Mouse (Mus musculus) heart, embryonic 10.5 days (tissue): ENCODE data around the gene H2afy2. TPM values are rescaled to one million over a fixed set of nuclear protein-coding genes. Genes with fewer than 3 reads are reported as not detected.

ENCODE experiments used
- DNase-seq: peaks from one replicate; pipeline ENCODE4 v3.0.0-alpha.2; 2017; ENCODE audit warnings: low spot score
- H3K27ac ChIP-seq: fragments of 300-500 bp; sonication (generic); 2 replicates; pipeline ENCODE4 v1.5.1; 2016; ENCODE audit warnings: mild to moderate bottlenecking
- H3K27me3 ChIP-seq: fragments of 300-500 bp; sonication (generic); 2 replicates; pipeline ENCODE4 v1.6.1; 2016; ENCODE audit warnings: mild to moderate bottlenecking; ENCODE audit not compliant: poor library complexity, insufficient read depth, severe bottlenecking
- H3K36me3 ChIP-seq: fragments of 300-500 bp; sonication (generic); 2 replicates; pipeline ENCODE4 v1.6.1; 2016; ENCODE audit warnings: mild to moderate bottlenecking, moderate library complexity
- H3K4me1 ChIP-seq: fragments of 300-500 bp; sonication (generic); 2 replicates; pipeline ENCODE4 v1.6.1; 2016; ENCODE audit warnings: mild to moderate bottlenecking
- H3K4me3 ChIP-seq: fragments of 300-500 bp; sonication (generic); 2 replicates; pipeline ENCODE4 v1.5.1; 2016; ENCODE audit warnings: mild to moderate bottlenecking, moderate library complexity
- H3K9me3 ChIP-seq: fragments of 300-500 bp; sonication (generic); 2 replicates; pipeline ENCODE4 v1.6.1; 2016; ENCODE audit warnings: mild to moderate bottlenecking, moderate library complexity
- WGBS: fragments of 180-500 bp; shearing (Covaris S2); methylation state at CpG from one replicate; pipeline ENCODE4 v1.1.7; 2016; 5-methylcytosine and 5-hydroxymethylcytosine counted together
- polyA plus RNA-seq: library from polyadenylated mRNA; unstranded; fragments of >200 nt; fragmentation: Nextera tagmentation; extraction: Ambion mirVana; gene quantifications from 2 replicates; pipeline ENCODE4 v1.2.1, GENCODE M21; 2016

Gene H2afy2
- 80.4 and 148 TPM in 2 replicates for polyA plus RNA-seq

DNA sequence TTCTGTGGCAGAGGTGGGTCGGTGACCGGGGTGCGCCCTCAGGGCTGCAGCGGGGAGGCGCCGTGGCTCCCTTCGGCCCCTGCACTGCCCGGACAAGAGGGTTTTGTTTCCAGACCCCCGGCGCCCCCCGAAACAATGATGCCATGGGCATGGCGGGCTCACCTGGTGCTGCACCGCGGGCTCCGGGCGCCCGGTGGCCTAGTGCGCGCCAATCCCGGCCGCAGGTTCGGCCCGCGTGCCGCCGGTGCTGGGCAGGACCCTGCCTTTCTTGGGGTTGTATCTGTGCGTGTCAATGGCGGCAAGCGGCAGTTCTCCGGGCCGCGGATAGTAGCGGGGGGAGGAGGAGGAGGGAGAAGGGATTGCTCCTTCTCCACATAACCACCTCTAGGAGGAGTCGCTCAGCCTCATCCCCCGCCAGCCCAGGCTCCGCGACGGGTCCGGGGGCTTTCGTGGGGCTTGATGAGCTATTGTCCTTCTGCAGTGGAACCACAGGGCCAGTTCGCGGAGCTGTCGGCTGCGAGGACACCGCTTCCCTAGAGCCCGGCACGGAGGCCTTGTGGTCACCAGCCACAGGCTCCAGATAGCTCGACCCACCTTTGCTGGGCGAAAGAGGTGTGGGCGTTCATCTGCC is at the start of gene H2afy2:
H2afy2 (minus strand) TSS at position 527 of the 631 bp plus-strand sequence.
- Histone ChIP-seq H3K9me3 (no peaks in the 10 kb centered on the region), H3K36me3 (no peaks in the 10 kb centered on the region), H3K4me3 (peak within 1 kb of the TSS; percentile 99), H3K27me3 (no peaks in the 10 kb centered on the region; the same call in 1 of the 2 replicates), H3K4me1 (peaks cover 11% of the 10 kb centered on the region; the same call in 1 of the 2 replicates), H3K27ac (peak within 1 kb of the TSS; percentile 99)
- peak; percentile 90 for DNase-seq
- 0% methylated on average over 50 of the region's 50 CpGs for WGBS

DNA sequence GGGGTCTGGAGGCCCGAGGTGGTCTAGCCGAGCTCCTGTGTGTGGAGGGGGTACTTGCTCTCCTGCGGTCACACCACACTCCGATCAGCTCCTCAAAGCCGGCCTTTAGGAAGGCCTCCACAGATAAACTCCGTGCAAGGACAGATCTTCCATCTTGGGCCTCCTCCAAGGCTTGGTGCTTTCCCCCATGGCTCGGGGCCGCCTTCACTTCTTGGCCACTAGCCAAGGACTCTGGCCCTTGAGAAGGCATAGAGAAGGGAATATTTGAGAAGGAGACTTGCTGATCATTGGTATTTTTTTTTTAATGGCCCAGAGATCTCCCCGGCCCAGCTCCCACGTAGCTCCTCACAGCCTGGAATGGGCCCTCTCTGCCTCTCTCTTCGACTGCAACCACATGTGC is 48.8 kb upstream of the H2afy2 start:
- no peak for DNase-seq

DNA sequence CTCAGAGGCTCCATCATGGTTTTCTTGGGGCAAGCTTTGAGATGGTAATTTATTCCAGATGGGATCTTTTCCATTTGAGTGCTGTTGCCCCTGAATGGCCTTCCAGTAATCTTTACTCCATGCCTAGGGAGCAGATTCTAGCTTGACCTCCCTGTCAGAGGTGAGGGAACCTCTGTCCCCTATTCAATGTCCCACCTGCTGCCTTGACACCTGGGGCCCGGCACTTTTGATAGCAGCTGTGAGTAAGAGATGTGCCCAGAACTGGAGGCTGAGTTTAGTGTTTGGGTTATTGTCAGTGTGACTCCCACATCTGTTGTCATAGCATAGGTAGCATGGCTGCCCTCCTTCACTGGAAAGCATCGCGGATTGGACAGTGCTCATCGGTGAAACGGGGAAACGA is 47.8 kb upstream of the H2afy2 start:
- 87% methylated on average over 6 of the region's 6 CpGs for WGBS
- Histone ChIP-seq H3K4me3 (no peak overlapping the region), H3K27me3 (no peaks in the 10 kb centered on the region), H3K36me3 (no peaks in the 10 kb centered on the region; the same call in 1 of the 2 replicates), H3K27ac (no peak overlapping the region), H3K4me1 (peaks cover 19% of the 10 kb centered on the region), H3K9me3 (no peaks in the 10 kb centered on the region)
- no peak for DNase-seq

More for the DNA sequence above, 48.8 kb upstream of the H2afy2 start:
- Histone ChIP-seq H3K27me3 (no peaks in the 10 kb centered on the region), H3K36me3 (no peaks in the 10 kb centered on the region; the same call in 1 of the 2 replicates), H3K4me1 (peaks cover 9% of the 10 kb centered on the region), H3K9me3 (no peaks in the 10 kb centered on the region), H3K27ac (no peak overlapping the region), H3K4me3 (no peak overlapping the region)
- WGBS = 82% methylated on average over 11 of the region's 11 CpGs

DNA sequence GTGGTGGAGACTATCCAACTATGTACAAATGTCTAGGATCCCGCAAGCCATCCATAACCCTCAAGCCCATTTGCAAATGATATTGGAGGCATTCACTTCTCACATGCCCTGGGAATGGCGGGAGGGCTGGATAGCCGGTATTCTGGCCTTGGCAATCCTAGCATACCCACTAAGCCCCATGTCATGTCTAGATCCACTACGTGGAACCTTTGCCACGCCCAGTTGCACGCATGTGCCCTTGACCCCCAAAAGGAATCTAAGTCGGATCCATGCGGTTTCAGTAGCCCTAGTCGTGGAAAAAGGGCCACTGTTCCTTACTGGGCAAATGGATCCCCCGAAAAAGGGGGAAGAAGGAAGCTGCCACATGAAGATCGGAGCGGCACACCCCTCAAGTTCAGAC is 47.3 kb upstream of the H2afy2 start:
- Histone ChIP-seq H3K4me1 (peaks cover 24% of the 10 kb centered on the region), H3K27ac (no peak overlapping the region), H3K27me3 (no peaks in the 10 kb centered on the region), H3K36me3 (no peaks in the 10 kb centered on the region; the same call in 1 of the 2 replicates), H3K9me3 (no peaks in the 10 kb centered on the region), H3K4me3 (no peak overlapping the region)
- DNase-seq = no peak
- 66% methylated on average over 12 of the region's 12 CpGs for WGBS

GRCm38 (mm10) chr10:61830817-61831216 is 46.9 kb upstream of the H2afy2 start:
- Histone ChIP-seq H3K27ac (no peak overlapping the region), H3K27me3 (no peaks in the 10 kb centered on the region), H3K4me3 (no peak overlapping the region), H3K36me3 (no peaks in the 10 kb centered on the region; the same call in 1 of the 2 replicates), H3K9me3 (no peaks in the 10 kb centered on the region), H3K4me1 (peaks cover 28% of the 10 kb centered on the region)
- DNase-seq = no peak
- 41% methylated on average over 9 of the region's 9 CpGs for WGBS

DNA sequence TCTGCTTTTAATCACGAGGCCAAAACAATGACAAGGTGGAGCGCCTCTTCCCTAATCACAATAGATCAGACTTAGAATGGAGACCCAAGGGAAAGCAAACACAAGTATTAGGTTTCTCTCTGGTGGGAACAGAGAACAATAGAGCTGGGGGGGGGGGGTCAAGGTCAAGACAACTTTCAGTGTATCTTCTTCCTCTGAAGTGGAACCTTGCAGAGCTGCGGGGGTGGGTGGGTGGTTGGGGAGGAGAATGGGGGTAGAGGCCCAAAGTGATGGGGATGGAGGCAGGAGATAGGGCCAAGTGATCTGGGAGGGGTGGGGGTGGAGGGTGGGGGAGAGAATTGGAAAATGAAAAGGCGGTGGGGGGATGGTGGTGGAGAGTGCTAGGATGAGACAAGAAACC is 45.1 kb upstream of the H2afy2 start:
- Histone ChIP-seq H3K4me1 (peaks cover 30% of the 10 kb centered on the region), H3K27me3 (no peaks in the 10 kb centered on the region), H3K27ac (no peak overlapping the region), H3K9me3 (no peaks in the 10 kb centered on the region), H3K36me3 (no peaks in the 10 kb centered on the region), H3K4me3 (no peak overlapping the region)
- WGBS = 47% methylated on average over 4 of the region's 4 CpGs
- DNase-seq = no peak

DNA sequence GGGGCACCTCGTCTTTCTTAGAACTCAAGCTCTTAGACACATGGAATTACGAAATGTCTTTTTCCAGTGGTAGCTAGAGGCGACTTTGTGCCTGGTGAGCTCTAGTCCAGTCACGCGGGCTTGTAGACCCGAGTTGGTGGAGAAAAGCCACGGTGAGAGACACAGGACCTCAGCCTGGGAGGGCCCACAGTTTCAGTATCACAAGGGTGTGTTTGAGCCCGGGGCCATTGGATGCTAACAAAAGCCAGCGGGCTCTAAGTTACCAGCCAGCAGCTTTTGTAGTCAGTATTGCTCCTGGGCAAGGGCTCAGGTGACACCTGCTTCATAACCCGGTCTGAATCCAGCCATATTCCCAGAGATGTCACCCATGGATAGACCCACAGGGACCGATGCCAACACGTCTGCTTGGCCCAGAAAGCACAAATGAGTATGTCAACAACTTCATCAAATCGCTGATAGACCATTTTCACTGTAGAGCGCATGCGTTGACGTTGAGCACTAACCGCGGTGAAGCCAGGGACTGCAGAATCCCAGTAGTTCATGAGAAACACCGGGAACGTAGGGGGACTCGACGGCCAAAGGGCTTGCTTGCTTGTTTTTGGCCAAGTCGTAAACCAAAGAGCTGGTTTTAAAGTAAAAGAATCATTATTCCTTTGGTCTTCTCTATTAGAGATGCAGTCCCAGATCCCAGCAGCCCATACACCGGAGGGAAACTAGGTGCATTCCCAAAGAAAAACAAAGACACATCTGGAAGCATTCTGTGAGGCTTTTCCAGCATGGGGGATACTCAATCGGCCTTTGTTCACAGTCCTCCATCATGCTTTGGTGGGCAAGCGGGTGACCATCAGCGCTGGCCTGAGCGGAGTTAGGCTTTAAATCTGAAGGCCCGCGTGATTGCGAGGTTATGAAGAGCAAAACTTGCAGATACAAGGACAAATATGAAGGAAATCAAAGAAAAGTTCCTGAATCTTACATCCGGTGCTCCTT is 44.3 kb upstream of the H2afy2 start:
- Histone ChIP-seq H3K9me3 (no peaks in the 10 kb centered on the region), H3K4me3 (no peak overlapping the region), H3K4me1 (peaks cover 38% of the 10 kb centered on the region), H3K27me3 (no peaks in the 10 kb centered on the region), H3K27ac (no peak overlapping the region; the same call in 1 of the 2 replicates), H3K36me3 (no peaks in the 10 kb centered on the region)
- WGBS = 84% methylated on average over 32 of the region's 32 CpGs
- no peak for DNase-seq

- no peak for DNase-seq
Observed at GRCm38 (mm10) chr10:61826753-61827435, 42.9 kb upstream of the H2afy2 start.

GRCm38 (mm10) chr10:61825979-61826752 is 42.2 kb upstream of the H2afy2 start:
- no peak overlapping the region for H3K27ac ChIP-seq
- 58% methylated on average over 13 of the region's 13 CpGs for WGBS
- DNase-seq = no peak
- H3K4me1 ChIP-seq = peaks cover 40% of the 10 kb centered on the region
- H3K27me3 ChIP-seq = no peaks in the 10 kb centered on the region
- H3K9me3 ChIP-seq = no peaks in the 10 kb centered on the region
- H3K4me3 ChIP-seq = no peak overlapping the region
- H3K36me3 ChIP-seq = no peaks in the 10 kb centered on the region

More at GRCm38 (mm10) chr10:61826753-61827435, 42.9 kb upstream of the H2afy2 start:
- 41% methylated on average over 16 of the region's 16 CpGs for WGBS
- H3K9me3 ChIP-seq = no peaks in the 10 kb centered on the region
- H3K4me3 ChIP-seq = no peak overlapping the region
- no peaks in the 10 kb centered on the region for H3K36me3 ChIP-seq
- peak overlapping the region; percentile 29; the same call in 1 of the 2 replicates for H3K27ac ChIP-seq
- no peaks in the 10 kb centered on the region for H3K27me3 ChIP-seq
- peaks cover 42% of the 10 kb centered on the region for H3K4me1 ChIP-seq

DNA sequence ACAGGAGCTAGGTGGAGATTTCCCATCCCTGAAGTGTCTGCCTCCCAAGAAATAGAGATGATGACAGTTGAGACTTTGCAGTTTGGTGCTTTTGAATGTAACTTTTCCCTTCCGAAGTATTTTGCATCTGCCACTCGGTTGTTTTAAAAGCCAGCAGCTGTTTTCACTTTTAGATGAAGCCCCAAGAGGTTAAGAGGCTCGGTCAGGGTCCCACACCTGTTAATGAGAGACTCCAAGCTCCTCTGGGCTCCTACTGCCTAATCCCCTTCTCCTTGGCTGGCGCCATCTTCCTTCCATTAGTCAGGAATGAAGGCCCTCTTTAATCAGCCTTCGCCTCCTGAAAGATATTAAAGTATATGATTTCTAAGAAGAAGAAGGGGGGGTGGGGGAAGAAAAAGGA is 41.6 kb upstream of the H2afy2 start:
- H3K9me3 ChIP-seq = no peaks in the 10 kb centered on the region
- no peaks in the 10 kb centered on the region for H3K27me3 ChIP-seq
- H3K27ac ChIP-seq = no peak overlapping the region
- H3K4me3 ChIP-seq = no peak overlapping the region
- DNase-seq = no peak
- 44% methylated on average over 5 of the region's 5 CpGs for WGBS
- H3K36me3 ChIP-seq = no peaks in the 10 kb centered on the region
- H3K4me1 ChIP-seq = peaks cover 39% of the 10 kb centered on the region

DNA sequence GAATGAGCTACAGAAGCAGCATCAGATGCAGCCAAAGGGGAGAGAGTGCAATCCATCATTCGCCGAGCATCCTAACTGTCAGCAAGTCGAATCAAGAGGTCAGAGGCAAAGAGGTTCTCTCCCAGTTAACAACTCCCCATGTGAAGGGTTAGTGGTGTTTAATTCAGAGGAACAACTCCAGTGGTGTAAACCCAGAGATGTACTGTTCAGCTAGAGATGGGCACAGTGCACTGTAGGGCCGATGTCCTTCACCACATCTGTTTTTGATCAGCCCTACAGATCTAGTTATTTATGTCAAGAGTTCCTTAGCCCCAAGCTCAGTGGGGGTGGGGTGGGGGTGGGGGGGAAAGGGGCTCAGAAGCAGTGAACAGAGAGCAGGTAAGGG is 39.8 kb upstream of the H2afy2 start:
- DNase-seq = no peak
- peaks cover 36% of the 10 kb centered on the region for H3K4me1 ChIP-seq
- no peaks in the 10 kb centered on the region for H3K9me3 ChIP-seq
- no peaks in the 10 kb centered on the region for H3K27me3 ChIP-seq
- no peak overlapping the region for H3K4me3 ChIP-seq
- WGBS = 42% methylated on average over 4 of the region's 4 CpGs
- no peaks in the 10 kb centered on the region for H3K36me3 ChIP-seq
- no peak overlapping the region for H3K27ac ChIP-seq
